Mouse (Mus musculus) spleen, adult 2 months (tissue): Measurements from ENCODE around the gene Fcamr.

ENCODE experiments used
- CTCF ChIP-seq: fragments of 200-500 bp; IDR thresholded peaks from 2 replicates; pipeline ENCODE4 v1.5.1; 2011; ENCODE audit warnings: mild to moderate bottlenecking, inconsistent platforms; ENCODE audit not compliant: insufficient read depth, insufficient read length, insufficient replicate concordance; ENCODE audit errors: extremely low read depth
- POLR2A ChIP-seq: fragments of 200-500 bp; IDR thresholded peaks from 2 replicates; pipeline ENCODE4 v1.6.1; 2011; ENCODE audit warnings: low read depth, low read length, inconsistent platforms

DNA sequence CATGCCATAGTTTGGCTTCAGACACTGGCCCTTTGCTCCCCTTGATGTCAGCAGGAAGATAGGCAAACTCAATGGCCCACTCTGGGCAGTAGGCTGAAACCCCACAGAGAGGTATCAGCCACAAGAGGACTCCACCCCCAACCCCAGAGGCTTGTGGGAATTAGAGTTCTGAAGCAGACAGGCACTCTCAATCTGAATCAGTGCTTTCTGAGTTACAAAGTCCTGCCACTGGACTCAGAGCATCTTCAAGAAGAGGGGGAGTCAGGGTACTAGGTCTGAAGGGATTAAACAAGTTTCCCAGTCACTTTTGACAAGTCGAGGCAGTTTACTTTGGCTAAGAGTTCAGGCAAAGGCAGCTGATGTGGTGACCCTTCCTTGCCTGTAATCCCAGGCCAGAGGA, 19.0 kb downstream of the Fcamr start:
- TF ChIP-seq CTCF (no peak), POLR2A (no peak)
